Mouse (Mus musculus): ENCODE measurements around the gene Rpl5. TPM values are rescaled to one million over a fixed set of nuclear protein-coding genes. Genes with fewer than 3 reads are reported as not detected.
"Not testable (repeated sequence)": the region's sequence is repeated elsewhere in the genome, so short reads cannot be mapped to it uniquely, and the experiment has no call there.

The Rpl5 gene
- polyA plus RNA-seq, 1 experiment: 29.9 TPM

DNA sequence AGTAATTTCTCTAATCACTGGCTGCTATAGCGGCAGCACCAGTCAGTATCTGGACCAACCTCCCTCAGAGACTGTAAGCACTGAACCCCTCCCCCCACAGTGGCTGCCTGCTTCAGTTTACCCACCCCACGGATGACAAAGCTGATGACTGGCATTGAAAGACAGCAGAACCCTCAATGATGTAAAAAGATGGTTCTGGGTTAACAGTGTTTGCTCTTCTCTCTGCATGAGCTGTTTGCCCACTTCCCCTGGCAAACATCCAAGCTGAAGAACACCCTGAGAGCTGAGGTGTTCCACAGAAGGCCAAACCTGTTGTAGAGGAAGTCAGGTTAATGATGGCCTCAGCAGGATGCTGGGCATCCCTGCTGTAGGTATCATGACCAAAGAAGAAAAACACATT is 32.3 kb downstream of the Rpl5 start:
- Histone ChIP-seq H3K27ac (ENCODE audit: insufficient read depth, low read length) (peak overlapping the region; percentile 72), H3K27me3 (ENCODE audit: control insufficient read depth, insufficient read depth, low read length) (no peaks in the 10 kb centered on the region), H3K36me3 (ENCODE audit: control insufficient read depth, insufficient read depth, low read length) (no peaks in the 10 kb centered on the region; the same call in 1 of the 2 replicates), H3K4me1 (ENCODE audit: control insufficient read depth, insufficient read depth, insufficient read length) (peaks cover 4% of the 10 kb centered on the region; the same call in 1 of the 2 replicates), H3K4me3 (ENCODE audit: extremely low read depth, insufficient read depth, insufficient read length) (no peak overlapping the region)
- peak; percentile 73 to 82 for DNase-seq (ENCODE audit: low read depth in 1 of 2, low spot score in 2 of 2)
- 21% methylated on average over 2 of the region's 2 CpGs for WGBS
- no peak for TF ChIP-seq POLR2A (IDR thresholded peaks at IDR 0.05; ENCODE audit: low read depth, low read length)
- TF ChIP-seq CTCF (IDR thresholded peaks at IDR 0.05; ENCODE audit: extremely low read depth, insufficient read depth, insufficient read length, insufficient replicate concordance): no peak

DNA sequence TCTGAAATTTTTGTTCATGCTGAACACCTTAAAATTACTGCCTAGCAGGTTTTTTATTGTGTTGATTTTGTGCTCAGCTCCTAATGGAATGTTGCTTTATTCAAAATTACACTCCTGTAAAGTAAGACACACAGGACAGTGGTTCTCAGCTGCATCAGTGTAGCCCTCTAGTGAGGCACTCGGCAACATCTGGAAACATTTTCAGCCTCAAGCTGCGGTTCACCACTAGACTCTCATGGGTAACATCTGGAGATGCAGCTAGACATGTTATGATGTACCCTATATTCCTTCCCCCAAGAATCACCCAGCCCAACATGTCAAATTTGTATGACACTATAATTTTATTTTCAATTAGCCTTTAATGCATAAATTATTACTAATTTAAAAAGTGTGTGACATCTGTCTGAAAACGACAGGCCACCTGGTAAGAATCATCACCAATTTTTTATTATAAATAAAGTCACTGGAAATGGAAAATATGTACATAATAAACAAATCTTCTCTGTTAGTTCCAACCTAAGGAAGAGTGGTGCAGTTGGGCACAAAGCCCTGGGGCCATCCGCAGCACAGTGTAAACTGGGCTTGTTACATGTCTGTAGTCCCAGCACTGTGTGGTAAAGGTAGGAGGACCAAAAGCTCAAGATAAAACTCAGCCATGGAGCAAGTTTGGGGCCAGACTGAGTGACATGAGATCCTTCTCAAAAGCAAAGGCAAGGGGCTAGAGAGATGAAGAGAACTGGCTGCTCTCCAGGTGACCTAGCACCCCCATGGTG is 33.1 kb downstream of the Rpl5 start:
- 77% methylated on average over 4 of the region's 4 CpGs for WGBS
- TF ChIP-seq CTCF (IDR thresholded peaks at IDR 0.05; ENCODE audit: extremely low read depth, insufficient read depth, insufficient read length, insufficient replicate concordance): no peak
- TF ChIP-seq POLR2A (IDR thresholded peaks at IDR 0.05; ENCODE audit: low read depth, low read length): no peak
- Histone ChIP-seq H3K36me3 (ENCODE audit: control insufficient read depth, insufficient read depth, low read length) (no peaks in the 10 kb centered on the region; the same call in 1 of the 2 replicates), H3K4me3 (ENCODE audit: extremely low read depth, insufficient read depth, insufficient read length) (no peak overlapping the region), H3K4me1 (ENCODE audit: control insufficient read depth, insufficient read depth, insufficient read length) (peaks cover 4% of the 10 kb centered on the region; the same call in 1 of the 2 replicates), H3K27me3 (ENCODE audit: control insufficient read depth, insufficient read depth, low read length) (no peaks in the 10 kb centered on the region), H3K27ac (ENCODE audit: insufficient read depth, low read length) (no peak overlapping the region; the same call in 1 of the 2 replicates)
- DNase-seq (ENCODE audit: low read depth in 1 of 2, low spot score in 2 of 2): no peak

DNA sequence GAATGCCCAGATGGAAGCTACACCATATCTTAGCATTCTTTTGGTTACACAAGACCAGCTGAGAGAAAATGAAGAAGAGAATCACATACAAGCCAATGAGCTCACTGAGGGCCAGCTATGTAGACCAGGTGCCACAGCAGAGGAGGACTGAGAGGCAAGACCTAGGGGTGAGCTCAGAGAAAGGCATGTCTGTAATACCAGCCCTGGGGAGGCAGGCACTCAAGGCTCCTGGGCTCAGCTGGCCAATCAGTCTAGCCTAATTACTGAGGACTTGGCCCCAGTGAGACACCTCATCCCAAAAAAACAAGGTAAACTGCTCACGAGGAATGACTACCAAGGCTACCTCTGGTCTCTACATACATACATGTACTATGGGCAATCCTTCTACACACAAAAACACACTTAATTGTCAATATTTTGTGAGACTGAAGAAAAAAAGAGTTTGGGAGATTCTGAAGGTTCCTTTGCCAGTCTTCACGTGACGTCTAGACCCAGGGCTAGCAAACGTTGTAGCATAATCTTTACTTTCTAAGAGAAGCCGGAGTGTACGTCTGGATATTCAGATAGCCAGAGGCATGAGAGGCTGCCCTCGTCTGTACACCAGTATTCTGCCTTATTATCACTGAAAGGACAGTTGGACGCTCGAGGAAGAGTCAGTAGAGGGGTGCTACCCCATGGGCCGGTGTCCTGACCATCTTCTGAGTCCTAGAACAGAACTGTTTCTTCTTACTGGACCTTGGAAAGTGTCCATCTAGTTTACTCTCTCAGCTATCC is 34.7 kb downstream of the Rpl5 start:
- H3K4me1 ChIP-seq (ENCODE audit: control insufficient read depth, insufficient read depth, insufficient read length): peaks cover 10% of the 10 kb centered on the region; the same call in 1 of the 2 replicates
- DNase-seq (ENCODE audit: low read depth in 1 of 2, low spot score in 2 of 2): no peak
- H3K27me3 ChIP-seq (ENCODE audit: control insufficient read depth, insufficient read depth, low read length): no peaks in the 10 kb centered on the region
- no peak overlapping the region for H3K4me3 ChIP-seq (ENCODE audit: extremely low read depth, insufficient read depth, insufficient read length)
- TF ChIP-seq CTCF (IDR thresholded peaks at IDR 0.05; ENCODE audit: extremely low read depth, insufficient read depth, insufficient read length, insufficient replicate concordance) (no peak), POLR2A (IDR thresholded peaks at IDR 0.05; ENCODE audit: low read depth, low read length) (no peak)
- no peaks in the 10 kb centered on the region; the same call in 1 of the 2 replicates for H3K36me3 ChIP-seq (ENCODE audit: control insufficient read depth, insufficient read depth, low read length)
- 89% methylated on average over 10 of the region's 10 CpGs for WGBS
- no peak overlapping the region for H3K27ac ChIP-seq (ENCODE audit: insufficient read depth, low read length)

DNA sequence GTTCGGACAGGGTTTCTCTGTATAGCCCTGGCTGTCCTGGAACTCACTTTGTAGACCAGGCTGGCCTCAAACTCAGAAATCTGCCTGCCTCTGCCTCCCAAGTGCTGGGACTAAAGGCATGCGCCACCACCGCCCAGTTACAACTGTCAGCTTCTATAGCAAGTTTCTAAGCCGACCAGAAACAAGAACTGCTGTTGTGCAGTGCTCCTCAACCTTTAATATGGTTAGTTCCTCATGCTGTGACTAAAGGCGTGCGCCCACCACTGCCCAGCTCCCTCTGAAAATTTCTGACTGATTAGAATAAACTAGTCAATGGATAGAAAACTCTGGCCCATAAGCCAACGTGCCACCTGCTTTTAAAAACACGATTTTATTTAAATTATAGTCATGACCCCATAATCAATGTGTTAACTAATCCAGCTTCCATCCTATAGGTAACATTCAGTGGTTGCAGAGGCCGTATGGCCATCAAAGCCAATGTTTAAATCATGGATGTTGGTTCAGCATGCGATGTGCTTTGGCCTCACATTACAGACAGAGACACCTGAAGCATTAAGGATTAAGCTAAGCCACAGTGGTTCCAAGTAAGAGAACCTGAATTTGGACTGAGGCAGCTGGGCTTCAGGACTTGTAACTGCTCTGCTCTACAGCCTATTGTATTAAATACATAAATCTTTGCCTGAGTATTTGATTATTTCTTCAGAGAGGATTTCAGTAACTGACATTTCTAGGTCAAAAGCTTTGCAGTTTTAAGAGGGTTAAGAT is 36.5 kb downstream of the Rpl5 start:
- Histone ChIP-seq H3K36me3 (ENCODE audit: control insufficient read depth, insufficient read depth, low read length) (no peaks in the 10 kb centered on the region; the same call in 1 of the 2 replicates), H3K4me3 (ENCODE audit: extremely low read depth, insufficient read depth, insufficient read length) (no peak overlapping the region), H3K4me1 (ENCODE audit: control insufficient read depth, insufficient read depth, insufficient read length) (peaks cover 16% of the 10 kb centered on the region; the same call in 1 of the 2 replicates), H3K27ac (ENCODE audit: insufficient read depth, low read length) (0 out of 2 replicates have a peak overlapping the region, but pooled peaks have one; percentile 23), H3K27me3 (ENCODE audit: control insufficient read depth, insufficient read depth, low read length) (no peaks in the 10 kb centered on the region)
- DNase-seq (ENCODE audit: low read depth in 1 of 2, low spot score in 2 of 2): no peak
- 77% methylated on average over 10 of the region's 10 CpGs for WGBS
- TF ChIP-seq CTCF (IDR thresholded peaks at IDR 0.05; ENCODE audit: extremely low read depth, insufficient read depth, insufficient read length, insufficient replicate concordance): no peak
- TF ChIP-seq POLR2A (IDR thresholded peaks at IDR 0.05; ENCODE audit: low read depth, low read length): no peak

DNA sequence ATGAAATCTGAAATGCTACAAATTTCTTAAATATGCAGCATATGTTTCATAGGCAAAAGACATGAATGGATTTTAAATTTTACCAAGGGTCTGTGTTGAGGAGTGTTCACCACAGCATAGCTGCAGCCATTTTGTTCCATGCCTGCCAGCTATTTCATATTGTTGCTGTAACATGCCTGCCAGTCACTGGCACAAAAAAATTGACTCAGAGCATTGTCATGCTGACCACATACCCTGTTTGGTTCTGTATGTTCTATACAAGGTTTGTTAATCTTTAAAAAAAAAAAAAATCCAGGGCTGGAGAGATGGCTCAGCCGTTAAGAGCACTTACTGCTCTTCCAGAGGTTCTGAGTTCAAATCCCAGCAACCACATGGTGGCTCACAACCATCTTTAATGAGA is 38.2 kb downstream of the Rpl5 start:
- H3K27ac ChIP-seq (ENCODE audit: insufficient read depth, low read length); H3K4me3 ChIP-seq (ENCODE audit: extremely low read depth, insufficient read depth, insufficient read length); H3K36me3 ChIP-seq (ENCODE audit: control insufficient read depth, insufficient read depth, low read length); DNase-seq (ENCODE audit: low read depth in 1 of 2, low spot score in 2 of 2); H3K27me3 ChIP-seq (ENCODE audit: control insufficient read depth, insufficient read depth, low read length): not testable (repeated sequence)
- 87% methylated on average over 1 of the region's 1 CpGs for WGBS
- peaks cover 21% of the 10 kb centered on the region; the same call in 1 of the 2 replicates for H3K4me1 ChIP-seq (ENCODE audit: control insufficient read depth, insufficient read depth, insufficient read length)

DNA sequence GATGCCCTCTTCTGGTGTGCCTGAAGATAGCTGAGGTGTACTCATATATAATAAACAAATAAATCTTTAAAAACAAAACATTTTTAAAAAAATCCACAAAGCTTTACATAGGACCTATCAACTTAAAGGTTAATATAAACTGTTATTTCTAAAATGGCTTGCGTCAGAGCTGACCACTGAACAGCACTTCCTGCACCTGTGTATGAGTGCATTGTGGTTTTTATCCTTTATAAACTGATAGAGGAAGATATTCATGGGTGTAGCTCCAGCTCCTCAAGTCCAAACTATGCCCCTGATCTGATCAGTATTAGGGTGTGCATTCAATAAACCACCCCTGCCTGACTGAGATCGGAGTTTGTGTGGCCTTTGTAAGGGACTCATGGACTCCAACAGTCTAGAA is 38.6 kb downstream of the Rpl5 start:
- TF ChIP-seq CTCF (IDR thresholded peaks at IDR 0.05; ENCODE audit: extremely low read depth, insufficient read depth, insufficient read length, insufficient replicate concordance): no peak
- no peak for TF ChIP-seq POLR2A (IDR thresholded peaks at IDR 0.05; ENCODE audit: low read depth, low read length)
- DNase-seq (ENCODE audit: low read depth in 1 of 2, low spot score in 2 of 2): no peak
- 64% methylated on average over 2 of the region's 2 CpGs for WGBS
- Histone ChIP-seq H3K27me3 (ENCODE audit: control insufficient read depth, insufficient read depth, low read length) (no peaks in the 10 kb centered on the region), H3K4me3 (ENCODE audit: extremely low read depth, insufficient read depth, insufficient read length) (no peak overlapping the region), H3K4me1 (ENCODE audit: control insufficient read depth, insufficient read depth, insufficient read length) (peaks cover 24% of the 10 kb centered on the region; the same call in 1 of the 2 replicates), H3K27ac (ENCODE audit: insufficient read depth, low read length) (peak overlapping the region; percentile 78), H3K36me3 (ENCODE audit: control insufficient read depth, insufficient read depth, low read length) (no peaks in the 10 kb centered on the region; the same call in 1 of the 2 replicates)

Measured in spleen, adult 2 months (tissue).